Mouse (Mus musculus) brain, embryonic 14.5 days (tissue): Measurements from ENCODE around the gene Plekhg3.

ENCODE experiments used
- CTCF ChIP-seq: fragments of 200-500 bp; IDR thresholded peaks from 2 replicates; pipeline ENCODE4 v1.5.1; 2012; ENCODE audit warnings: inconsistent platforms, mild to moderate bottlenecking, moderate library complexity, borderline replicate concordance; ENCODE audit not compliant: insufficient read depth, insufficient read length; ENCODE audit errors: extremely low read depth
- POLR2A ChIP-seq: fragments of 200-500 bp; IDR thresholded peaks from 2 replicates; pipeline ENCODE4 v1.6.1; 2012; ENCODE audit warnings: mild to moderate bottlenecking, inconsistent platforms, borderline replicate concordance; ENCODE audit not compliant: poor library complexity, insufficient read depth, insufficient read length, severe bottlenecking; ENCODE audit errors: extremely low read depth

DNA sequence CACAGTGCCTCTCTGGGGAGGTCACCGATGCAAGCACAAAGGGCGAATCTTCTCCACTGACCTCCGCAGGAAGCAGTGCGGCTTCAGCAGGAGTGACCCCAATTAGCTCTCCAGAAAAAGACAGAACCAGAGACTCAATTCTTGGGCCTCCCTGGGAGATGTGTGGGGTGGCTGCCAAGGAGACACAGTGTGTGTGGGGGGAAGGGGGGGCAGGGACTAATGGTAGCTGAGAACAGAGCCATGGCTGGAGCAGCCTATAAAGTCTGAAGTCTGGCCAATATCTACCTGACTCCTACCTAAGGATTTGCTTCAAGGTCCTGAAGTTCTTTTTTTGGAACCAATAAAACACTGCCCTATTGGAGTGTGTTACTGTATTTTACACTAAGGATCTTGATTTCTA is 73.9 kb downstream of the Plekhg3 start:
- no peak for TF ChIP-seq CTCF
- no peak for TF ChIP-seq POLR2A
